Mouse (Mus musculus) retina, postnatal 7 days (tissue): Measurements from ENCODE around the gene Cacna1c.

Experiments
- DNase-seq: peaks from one replicate; pipeline ENCODE4 v3.0.0-alpha.2; 2012; ENCODE audit warnings: low read depth, low spot score

The Cacna1c gene

DNA sequence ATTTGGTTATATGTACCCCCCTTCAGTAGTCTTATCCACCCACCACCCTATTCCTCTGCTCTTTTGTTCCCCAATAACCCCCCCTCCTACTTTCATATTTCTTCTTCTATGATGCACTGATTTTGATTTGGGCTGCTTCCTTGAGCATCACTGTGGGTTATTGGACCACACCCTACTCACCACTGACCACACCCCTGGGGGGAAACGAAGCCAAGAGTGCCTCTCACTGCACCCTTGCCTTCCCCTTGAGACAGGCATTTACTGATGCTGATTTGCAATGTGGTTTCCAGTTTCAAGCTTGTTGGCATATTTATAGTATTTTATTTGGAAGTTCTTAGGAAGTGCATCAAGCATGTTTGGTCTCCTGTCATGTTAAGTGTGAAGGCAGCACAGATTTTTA lies 337.8 kb downstream of the Cacna1c start:
- no peak for DNase-seq

GRCm38 (mm10) chr6:118852131-118852530 lies 344.1 kb downstream of the Cacna1c start:
- DNase-seq = no peak

GRCm38 (mm10) chr6:118851086-118851485 lies 345.1 kb downstream of the Cacna1c start:
- no peak for DNase-seq

GRCm38 (mm10) chr6:118848640-118849039 lies 347.6 kb downstream of the Cacna1c start:
- DNase-seq = no peak

GRCm38 (mm10) chr6:118847751-118848150 lies 348.5 kb downstream of the Cacna1c start:
- DNase-seq = no peak

- no peak for DNase-seq
Observed at GRCm38 (mm10) chr6:118845829-118846228, 350.4 kb downstream of the Cacna1c start.

DNA sequence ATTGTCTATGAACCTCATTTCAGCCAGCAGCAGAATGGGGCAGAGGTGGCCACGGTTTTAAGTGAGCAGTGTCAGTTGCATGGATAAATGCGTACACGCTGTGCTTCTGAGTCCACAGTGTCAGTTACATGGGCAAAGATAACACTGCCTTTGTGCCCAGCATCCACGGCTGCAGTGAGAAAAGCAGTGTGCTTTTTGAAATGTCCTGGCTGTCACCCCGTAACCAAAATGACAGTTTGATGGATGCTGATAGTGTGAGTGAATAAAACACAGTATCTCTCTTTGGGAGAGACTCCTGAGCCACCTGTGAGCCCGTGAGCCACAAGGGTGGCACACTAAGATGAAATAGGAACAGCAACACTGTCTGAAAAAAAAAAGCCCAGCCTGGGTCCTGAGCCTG lies 351.0 kb downstream of the Cacna1c start:
- no peak for DNase-seq

DNA sequence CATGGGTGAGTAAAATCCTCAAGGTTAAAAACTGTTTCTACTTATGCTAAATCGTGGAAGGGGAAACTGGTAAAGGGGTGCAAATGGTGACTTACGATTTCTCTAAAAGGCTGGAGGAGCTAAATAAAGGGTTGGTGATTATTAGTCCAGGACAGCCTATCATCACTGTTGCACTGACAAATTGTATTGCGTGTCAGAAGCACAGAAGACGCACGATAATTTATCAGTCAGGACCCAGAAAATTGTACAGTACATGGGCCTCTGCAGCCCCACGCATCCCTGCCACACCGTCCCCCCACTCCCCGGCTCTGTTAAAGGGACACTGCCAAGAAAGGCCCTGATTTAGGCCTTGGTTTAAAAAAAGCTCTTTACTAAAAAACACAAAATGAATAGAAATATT lies 352.7 kb downstream of the Cacna1c start:
- DNase-seq = no peak

- DNase-seq = no peak
Observed at GRCm38 (mm10) chr6:118841892-118842291, 354.3 kb downstream of the Cacna1c start.

DNA sequence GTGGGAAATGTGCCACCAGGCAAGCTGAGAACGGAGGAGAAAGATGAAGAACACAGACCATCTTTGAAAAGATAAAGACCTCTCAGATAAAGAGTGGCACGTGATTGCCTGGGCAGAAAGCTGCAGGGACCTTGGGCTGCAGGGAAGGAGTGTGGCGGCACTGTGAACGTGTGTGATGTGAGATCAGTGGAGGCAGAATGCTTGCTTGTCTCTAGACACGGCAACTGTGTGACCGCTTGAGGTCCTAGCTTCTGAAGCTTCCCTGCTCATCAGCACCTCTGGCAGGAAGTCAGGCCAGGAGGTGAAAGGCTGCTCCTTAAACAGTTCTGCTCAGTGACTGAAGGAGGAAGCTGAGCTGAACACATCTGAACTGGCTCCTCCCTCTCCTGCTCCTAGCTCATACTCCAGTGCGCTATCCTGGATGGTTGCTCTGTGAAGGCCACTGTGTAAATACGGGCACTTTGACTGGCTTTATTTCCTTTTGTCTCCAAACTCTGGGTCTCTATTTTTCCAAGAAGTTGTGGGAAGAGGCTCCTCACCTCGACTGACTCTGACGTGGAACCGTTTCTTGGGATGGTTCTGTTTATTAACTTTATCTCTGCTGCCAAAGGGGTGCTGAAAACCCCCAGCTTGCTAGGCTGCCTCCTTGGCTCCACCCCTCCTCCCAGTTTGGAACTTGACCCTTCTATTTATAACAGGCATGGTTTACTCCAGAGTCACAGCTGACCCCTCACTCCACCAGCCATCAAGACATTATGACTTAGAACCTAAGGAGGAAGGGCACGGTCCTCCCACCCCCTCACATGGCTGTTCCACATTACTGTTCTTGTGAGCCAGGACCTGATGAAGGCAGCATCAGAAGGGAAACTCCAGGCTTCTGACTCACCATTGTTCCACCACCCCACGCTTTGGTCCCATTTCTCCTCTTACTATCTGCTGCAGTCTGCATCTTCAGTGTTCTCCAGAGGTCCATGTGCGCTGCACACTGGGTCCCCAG lies 357.0 kb downstream of the Cacna1c start:
- no peak for DNase-seq

DNA sequence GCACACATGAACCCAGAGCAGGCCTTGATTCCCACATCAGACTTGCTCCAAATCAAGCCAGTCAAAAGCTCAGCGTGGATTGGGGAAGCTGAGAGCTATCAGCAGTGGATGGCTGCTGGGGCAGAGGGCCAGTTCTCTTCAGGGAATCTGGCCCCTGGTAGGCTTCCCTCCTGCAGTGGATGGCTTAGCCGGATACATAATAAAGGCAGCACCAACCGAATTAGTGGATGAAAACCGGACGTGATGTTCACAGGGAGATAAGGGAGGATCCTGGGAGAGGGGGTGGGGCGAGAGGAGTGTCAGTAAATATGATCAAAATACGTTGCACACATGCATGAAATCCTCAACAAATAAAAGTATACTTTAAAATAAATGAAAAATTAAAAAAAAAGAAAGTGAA lies 359.5 kb downstream of the Cacna1c start:
- DNase-seq = no peak

- no peak for DNase-seq
Observed at GRCm38 (mm10) chr6:118834046-118834445, 362.2 kb downstream of the Cacna1c start.

DNA sequence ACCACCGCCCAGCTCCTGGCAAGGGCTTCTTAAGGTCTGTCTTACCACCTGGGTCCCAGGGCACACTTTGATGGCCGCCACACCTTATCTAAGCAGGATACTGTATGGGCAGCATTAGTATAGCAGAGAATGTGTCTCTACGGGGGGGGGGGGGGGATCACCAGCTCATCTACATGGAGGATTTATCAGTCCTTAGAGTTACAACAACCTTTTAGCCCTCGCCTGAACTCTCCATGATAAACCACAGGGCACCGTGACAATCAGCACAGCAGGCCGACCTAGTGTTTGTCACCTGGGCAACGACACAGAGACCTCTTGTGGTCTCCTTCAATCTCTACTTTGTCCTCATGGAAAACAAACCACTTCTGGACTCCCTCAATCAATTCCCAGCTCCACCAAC lies 363.2 kb downstream of the Cacna1c start:
- DNase-seq = no peak

DNA sequence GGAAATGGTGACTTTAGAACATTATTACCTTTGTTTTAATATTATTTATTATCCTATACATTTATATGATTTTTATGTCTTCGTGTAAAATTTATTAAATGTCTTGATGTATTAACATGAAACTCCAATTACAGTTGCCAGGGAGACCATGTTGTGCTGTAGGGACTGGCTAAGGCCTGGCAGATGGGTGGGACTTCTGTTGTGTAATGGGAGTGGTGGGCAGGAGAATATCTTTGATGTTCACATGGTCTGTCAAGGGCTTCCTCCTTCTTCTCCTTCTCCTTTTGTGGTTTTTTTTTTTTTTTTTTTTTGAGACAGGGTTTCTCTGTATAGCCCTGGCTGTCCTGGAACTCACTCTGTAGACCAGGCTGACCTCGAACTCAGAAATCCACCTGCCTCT lies 363.6 kb downstream of the Cacna1c start:
- DNase-seq = no peak

DNA sequence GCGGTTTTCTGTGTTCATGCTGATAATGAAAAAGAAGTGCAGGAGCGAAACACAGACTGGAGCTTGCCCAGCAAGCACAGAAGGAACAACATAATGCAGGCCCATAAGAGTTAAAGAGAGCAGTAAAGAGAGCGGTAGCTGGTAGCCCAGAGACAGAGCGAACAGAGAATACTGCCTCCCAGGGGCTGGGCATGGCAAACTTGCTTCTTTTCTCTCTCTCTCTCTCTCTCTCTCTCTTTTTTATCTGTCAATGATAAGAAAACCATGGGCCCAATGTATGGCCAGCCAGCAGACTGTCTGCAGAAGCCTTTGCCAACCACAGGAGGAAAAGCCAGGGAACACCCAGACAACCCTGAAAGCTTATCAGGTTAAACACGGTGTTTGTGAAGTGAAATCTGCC lies 365.4 kb downstream of the Cacna1c start:
- DNase-seq = no peak

- DNase-seq = no peak
Observed at GRCm38 (mm10) chr6:118828187-118828586, 368.0 kb downstream of the Cacna1c start.

DNA sequence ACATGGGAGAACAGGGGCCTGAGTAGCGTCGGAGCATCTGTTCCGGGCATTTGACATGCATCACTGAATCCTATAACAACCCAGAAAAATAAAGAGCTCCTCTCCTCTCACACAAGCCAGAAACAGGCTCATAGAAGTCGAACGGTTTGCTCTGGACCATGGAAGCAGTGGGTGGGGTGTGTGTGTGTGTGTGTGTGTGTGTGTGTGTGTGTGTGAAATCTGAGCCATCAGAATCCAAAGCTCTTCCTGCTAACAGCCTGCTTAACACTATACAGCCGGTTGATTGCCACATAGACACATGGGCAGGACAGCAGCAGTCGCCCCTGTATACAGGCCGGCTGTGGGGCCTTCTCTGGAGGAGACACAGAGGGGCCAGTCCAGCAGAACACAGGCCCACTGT lies 368.7 kb downstream of the Cacna1c start:
- DNase-seq = peak; percentile 24

GRCm38 (mm10) chr6:118825400-118825871 lies 370.8 kb downstream of the Cacna1c start:
- DNase-seq = no peak

GRCm38 (mm10) chr6:118821536-118821935 lies 374.7 kb downstream of the Cacna1c start:
- DNase-seq = no peak

DNA sequence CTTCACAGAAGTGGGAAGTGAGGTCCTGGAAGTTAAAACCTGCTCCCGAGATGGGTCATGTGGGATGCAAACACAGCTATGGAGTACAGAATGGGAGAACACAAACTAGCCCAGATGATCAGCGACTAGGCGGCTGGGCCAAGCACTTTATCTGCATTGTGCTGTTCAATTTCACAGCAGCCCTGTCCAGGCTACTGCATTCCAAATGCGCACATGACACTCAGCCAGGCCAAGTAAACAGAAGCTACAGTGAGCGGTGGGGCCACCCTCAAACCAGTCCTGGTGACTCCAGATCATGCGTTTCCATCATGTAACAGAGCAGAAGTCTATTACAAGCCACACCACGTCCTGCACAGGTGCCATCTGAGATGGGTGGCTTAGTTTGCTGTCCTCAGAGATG lies 376.6 kb downstream of the Cacna1c start:
- no peak for DNase-seq

- no peak for DNase-seq
Observed at GRCm38 (mm10) chr6:118817928-118818503, 378.2 kb downstream of the Cacna1c start.

DNA sequence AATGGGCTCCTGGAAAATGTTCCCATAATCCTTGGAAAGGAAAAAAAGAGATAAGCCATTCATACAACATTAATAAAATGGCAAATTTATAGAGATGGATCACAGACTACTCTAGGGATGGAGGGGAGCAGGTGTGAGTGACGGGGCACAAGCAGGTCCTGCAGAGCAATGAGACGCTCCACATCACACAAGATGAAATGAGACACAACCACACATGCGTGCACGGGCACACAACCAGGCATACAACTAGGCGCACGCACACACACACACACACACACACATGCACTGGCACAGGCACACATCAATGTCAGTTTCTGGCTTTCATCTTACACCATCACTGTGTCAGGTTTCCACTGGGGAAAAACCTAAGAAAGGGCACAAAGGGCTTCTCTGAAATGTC lies 380.0 kb downstream of the Cacna1c start:
- no peak for DNase-seq

DNA sequence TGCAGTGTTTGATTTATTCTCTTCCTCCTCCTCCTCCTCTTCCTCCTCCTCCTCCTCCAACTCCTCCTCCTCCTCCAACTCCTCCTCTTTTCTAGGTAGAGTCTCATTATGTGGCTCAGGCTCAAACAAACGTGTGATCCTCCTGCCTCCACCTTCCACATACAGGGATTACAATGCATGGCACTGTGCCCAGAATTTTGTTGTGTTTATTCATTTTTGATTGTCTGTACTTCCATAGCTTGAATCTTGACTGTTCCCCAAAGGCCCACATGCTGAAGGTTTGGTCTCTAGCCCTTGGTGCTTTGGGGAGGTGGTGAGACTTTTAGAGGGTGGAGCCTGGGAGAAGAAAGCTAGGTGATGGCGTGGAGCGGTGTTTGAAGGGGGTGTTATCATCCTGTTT lies 383.7 kb downstream of the Cacna1c start:
- no peak for DNase-seq
